Mouse (Mus musculus) lung, adult 2 months (tissue): ENCODE results near the gene Myo15b. TPM values are rescaled to one million over a fixed set of nuclear protein-coding genes. Genes with fewer than 3 reads are reported as not detected.
A peak's percentile ranks its signal among the peaks of the same experiment; 100 is the strongest.

ENCODE experiments used
- DNase-seq: peaks from one replicate; pipeline ENCODE4 v3.0.0; 2022
- H3K4me1 ChIP-seq: fragments of 200-500 bp; 2 replicates; pipeline ENCODE4 v1.6.1; 2011; ENCODE audit warnings: low read length; ENCODE audit not compliant: control insufficient read depth, insufficient read depth
- H3K4me3 ChIP-seq: fragments of 200-500 bp; replicated peaks from 2 replicates; pipeline ENCODE3; 2011; ENCODE audit warnings: low read depth, mild to moderate bottlenecking, control low read depth, low read length; ENCODE audit errors: extremely low read depth
- CTCF ChIP-seq: fragments of 200-500 bp; IDR thresholded peaks from 2 replicates; pipeline ENCODE4 v1.5.1; 2011; ENCODE audit warnings: mild to moderate bottlenecking, low read length, control low read depth; ENCODE audit not compliant: insufficient read depth
- POLR2A ChIP-seq: fragments of 200-500 bp; IDR thresholded peaks from 2 replicates; pipeline ENCODE4 v1.6.1; 2011; ENCODE audit warnings: low read depth, mild to moderate bottlenecking, control low read depth, low read length, borderline replicate concordance; ENCODE audit errors: extremely low read depth
- WGBS: fragments of 180-500 bp; shearing (Covaris S2); methylation state at CpG from one replicate; pipeline ENCODE4 v1.1.7; 2018; 5-methylcytosine and 5-hydroxymethylcytosine counted together
- polyA plus RNA-seq: library from polyadenylated mRNA; depleted of rRNA; stranded (reverse); fragments of >200 nt; gene quantifications from 2 replicates; pipeline ENCODE4 v1.2.3, GENCODE M21; 2012

The Myo15b gene
- polyA plus RNA-seq, 1 experiment, result 5.4 TPM

DNA sequence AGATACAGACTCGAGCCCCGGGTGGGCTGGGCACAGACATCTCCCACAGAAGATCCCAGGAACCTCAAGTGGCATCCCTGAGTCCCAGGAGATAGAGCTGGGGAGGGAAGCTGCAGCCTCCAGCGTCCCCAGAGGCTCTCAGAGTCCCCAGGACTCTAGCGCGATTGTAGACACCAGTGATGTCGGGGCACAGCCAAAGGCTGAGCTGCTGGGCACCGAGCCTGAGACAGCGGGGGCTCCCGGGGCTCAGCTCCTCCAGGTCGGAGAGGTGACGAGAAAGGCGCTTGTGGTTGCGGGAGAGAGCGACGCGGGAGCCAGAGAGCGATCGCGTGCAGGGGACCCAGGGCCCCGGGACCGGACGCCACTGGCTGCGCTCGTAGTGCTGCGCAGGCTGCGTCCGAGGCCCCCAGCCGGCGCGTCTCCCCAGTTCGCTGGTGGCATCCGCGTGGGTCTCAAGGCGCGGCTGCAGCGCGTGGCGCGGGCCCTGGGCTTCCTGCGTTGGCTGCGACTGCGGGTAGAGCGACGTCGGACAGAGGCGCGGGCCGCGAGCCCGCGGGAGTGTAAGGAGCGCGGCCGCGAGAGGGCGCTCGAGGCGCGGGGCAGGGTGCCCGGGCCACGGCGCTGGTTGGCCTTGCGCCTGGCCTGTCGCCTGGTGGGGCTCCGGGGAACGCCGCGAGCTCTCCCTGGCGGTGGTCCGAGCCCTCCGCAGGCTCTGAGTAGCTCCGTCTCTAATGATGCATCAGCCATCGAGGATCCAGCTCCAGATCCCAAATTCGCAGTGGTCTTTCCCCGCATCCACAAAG lies 1.1 kb downstream of the Myo15b start:
- no peaks in the 10 kb centered on the region for H3K4me1 ChIP-seq
- WGBS, result 2% methylated on average over 70 of the region's 75 CpGs
- peak; percentile 87 for DNase-seq
- H3K4me3 ChIP-seq, result peak overlapping the region; percentile 30
- TF ChIP-seq CTCF (peak; percentile 62), POLR2A (no peak)

DNA sequence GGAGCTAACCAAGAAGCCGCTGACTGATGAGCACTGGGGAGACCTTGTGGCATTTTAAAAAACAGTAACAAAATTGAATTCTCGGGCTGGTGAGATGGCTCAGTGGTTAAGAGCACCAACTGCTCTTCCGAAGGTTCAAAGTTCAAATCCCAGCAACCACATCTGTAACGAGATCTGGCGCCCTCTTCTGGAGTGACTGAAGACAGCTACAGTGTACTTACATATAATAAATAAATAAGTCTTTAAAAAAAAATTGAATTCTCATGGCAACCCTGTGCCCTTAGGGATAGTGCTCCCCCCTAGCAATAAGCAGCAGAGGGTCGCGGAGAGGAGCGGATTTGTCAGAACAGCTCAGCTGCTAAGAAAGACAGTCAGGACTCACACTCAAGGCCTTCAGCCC lies 5.7 kb downstream of the Myo15b start:
- Histone ChIP-seq H3K4me3 (no peak overlapping the region), H3K4me1 (no peaks in the 10 kb centered on the region)
- TF ChIP-seq POLR2A (no peak), CTCF (no peak)
- WGBS, result 81% methylated on average over 8 of the region's 8 CpGs
- no peak for DNase-seq

DNA sequence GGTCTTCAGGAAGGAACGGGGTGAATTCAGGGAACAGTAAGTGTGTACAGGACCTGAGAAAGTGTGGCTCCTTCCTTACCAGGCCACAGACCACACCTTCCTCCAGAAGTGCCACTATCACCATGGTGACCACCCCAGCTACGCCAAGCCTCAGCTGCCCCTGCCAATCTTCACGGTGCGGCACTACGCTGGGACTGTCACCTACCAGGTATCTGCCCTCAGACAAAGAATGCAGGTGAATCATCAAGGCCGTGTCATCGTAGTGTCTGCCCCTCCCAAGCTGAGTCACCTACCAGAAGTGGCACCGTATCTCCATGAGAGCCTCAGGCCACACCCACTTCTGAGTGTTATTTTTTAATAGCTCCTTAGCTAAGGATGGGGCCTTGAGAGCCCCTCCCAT lies 11.2 kb downstream of the Myo15b start:
- WGBS, result 56% methylated on average over 8 of the region's 8 CpGs
- peak; percentile 57 for DNase-seq
- TF ChIP-seq CTCF (no peak), POLR2A (no peak)
- H3K4me1 ChIP-seq, result no peaks in the 10 kb centered on the region; the same call in 1 of the 2 replicates
- H3K4me3 ChIP-seq, result no peak overlapping the region

DNA sequence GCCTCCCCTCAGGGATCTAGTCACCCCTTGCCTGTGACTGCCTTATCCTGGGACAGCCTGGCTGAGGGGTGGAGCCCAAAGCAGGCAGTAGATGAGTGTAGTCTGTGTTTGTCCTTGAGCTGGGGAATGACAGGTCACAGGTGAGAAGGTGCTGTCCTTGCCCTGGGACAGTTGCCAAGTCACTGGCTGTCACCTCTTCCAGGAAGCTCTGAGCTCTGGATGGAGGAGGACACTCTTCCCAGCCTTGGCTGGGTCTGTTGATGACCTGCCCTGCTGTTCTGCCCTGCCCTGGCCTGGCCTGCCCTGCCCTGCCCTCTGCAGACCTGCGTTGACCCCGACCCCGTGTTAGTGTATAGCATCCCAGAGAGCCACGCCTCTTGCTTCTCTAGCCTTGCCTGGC lies 14.2 kb downstream of the Myo15b start:
- DNase-seq, result no peak
- 62% methylated on average over 4 of the region's 4 CpGs for WGBS
- Histone ChIP-seq H3K4me1 (no peaks in the 10 kb centered on the region; the same call in 1 of the 2 replicates), H3K4me3 (no peak overlapping the region)
- TF ChIP-seq CTCF (no peak), POLR2A (no peak)

DNA sequence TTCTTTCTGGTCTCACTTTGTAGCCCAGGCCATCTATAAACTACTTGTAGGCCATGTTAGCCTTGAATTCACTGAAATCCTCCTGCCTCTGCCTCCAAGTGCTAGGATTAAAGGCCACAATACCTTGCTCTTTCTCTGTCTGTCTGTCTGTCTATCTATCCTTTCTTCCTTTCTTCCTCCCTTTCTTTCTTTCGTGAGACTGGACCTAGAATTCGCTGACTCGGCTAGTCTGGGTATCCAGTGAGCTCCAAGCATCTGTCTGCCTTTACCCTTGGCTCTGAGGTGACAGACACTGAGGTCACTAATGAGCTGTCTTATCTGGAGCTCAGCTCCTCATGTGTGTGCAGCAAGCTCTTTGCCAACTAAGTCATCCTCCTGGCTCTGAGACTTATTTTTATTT lies 17.7 kb downstream of the Myo15b start:
- TF ChIP-seq CTCF, result no peak
- TF ChIP-seq POLR2A, result no peak
- no peak for DNase-seq
- Histone ChIP-seq H3K4me1 (no peaks in the 10 kb centered on the region), H3K4me3 (no peak overlapping the region)
- WGBS, result 86% methylated on average over 3 of the region's 3 CpGs

DNA sequence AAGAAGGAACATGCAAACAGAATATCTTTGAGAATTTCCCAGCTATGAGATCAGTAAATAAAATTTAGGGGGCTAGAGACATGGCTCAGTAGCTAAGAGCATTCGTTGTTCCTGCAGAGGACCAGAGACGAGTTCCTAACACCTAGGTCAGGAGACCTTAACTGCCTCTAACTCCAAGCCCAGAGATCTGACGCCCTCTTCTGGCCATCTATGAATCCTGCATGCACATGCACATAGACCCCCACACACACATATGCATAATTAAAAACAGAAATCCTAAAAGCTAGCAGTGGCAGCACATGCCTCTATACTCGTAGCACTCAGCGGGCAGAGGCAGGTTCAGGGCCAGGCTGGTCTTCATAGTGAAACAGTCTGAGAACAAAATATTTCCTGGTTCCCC lies 18.2 kb downstream of the Myo15b start:
- no peaks in the 10 kb centered on the region for H3K4me1 ChIP-seq
- no peak overlapping the region for H3K4me3 ChIP-seq
- no peak for DNase-seq
- TF ChIP-seq POLR2A (no peak), CTCF (no peak)
- 84% methylated on average over 5 of the region's 5 CpGs for WGBS

DNA sequence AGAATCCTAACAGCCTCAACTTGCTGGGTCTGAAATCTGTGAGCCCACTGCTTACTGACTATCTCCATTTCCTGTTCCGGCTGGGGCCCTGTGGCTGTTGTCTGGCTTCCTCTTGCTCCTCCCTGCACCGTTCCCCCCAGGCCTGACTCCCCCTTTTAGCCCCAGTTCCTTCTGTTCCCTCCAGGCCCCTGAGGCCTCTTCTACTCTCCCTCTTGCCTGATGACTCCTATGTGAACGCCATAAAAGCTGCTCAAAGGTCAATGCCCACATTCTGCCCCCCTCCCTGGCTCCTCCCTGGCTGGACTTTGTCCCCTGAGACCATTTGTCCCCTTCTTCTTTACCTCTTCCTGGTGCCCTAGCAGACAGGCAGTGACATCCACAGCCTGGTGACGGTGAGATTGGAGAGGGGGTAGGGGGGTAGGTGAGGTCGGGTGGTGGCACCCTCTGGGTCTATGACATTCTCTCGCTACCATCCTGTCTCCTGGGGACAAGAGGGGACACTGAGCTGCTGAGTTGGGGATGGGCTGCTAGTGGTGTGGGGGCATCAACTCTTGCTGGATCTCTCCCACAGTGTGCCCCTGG lies 19.1 kb downstream of the Myo15b start:
- H3K4me1 ChIP-seq, result no peaks in the 10 kb centered on the region
- 57% methylated on average over 6 of the region's 6 CpGs for WGBS
- no peak for DNase-seq
- no peak overlapping the region for H3K4me3 ChIP-seq
- TF ChIP-seq CTCF, result no peak
- no peak for TF ChIP-seq POLR2A

- 84% methylated on average over 8 of the region's 8 CpGs for WGBS
- Histone ChIP-seq H3K4me1 (no peaks in the 10 kb centered on the region), H3K4me3 (no peak overlapping the region)
- no peak for DNase-seq
- TF ChIP-seq POLR2A (no peak), CTCF (no peak)
Measured at GRCm38 (mm10) chr11:115878071-115878470, 19.9 kb downstream of the Myo15b start.

DNA sequence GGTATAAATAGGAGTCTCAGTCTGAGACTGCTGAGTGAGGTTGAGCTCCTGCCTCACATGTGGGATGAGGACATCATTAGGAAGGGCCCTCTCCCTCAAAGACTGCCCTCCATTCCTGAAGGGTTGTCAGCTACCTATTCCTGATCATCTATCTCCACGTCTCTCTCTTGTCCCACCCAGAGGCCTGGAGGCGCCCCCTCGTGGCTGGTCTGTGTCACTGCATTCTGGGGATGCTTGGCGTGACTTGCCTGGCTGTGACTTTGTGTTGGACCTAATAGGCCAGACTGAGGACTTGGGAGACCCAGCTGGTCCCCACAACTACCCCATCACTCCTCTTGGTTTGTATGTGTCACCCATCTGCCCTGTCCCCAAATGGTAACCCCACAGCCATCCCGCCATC lies 22.8 kb downstream of the Myo15b start:
- TF ChIP-seq POLR2A, result no peak
- TF ChIP-seq CTCF, result peak; percentile 74
- peak; percentile 54 for DNase-seq
- no peaks in the 10 kb centered on the region for H3K4me1 ChIP-seq
- no peak overlapping the region for H3K4me3 ChIP-seq
- 24% methylated on average over 5 of the region's 5 CpGs for WGBS

- H3K4me3 ChIP-seq, result no peak overlapping the region
Measured at GRCm38 (mm10) chr11:115883251-115883650, 25.0 kb downstream of the Myo15b start.

More at GRCm38 (mm10) chr11:115883251-115883650, 25.0 kb downstream of the Myo15b start:
- 40% methylated on average over 17 of the region's 17 CpGs for WGBS
- no peak for DNase-seq
- no peaks in the 10 kb centered on the region for H3K4me1 ChIP-seq
- no peak for TF ChIP-seq CTCF
- TF ChIP-seq POLR2A, result no peak
